Mouse (Mus musculus) midbrain, embryonic 11.5 days (tissue): ENCODE results near the gene Rpsa. TPM values are rescaled to one million over a fixed set of nuclear protein-coding genes. Genes with fewer than 3 reads are reported as not detected.
A peak's percentile ranks its signal among the peaks of the same experiment; 100 is the strongest.

Experiments
- ATAC-seq: fragments of 200-750 bp; cut with Nextera tagmentation; 2 replicates; pipeline ENCODE4 v1.8.0; 2017; ENCODE audit warnings: moderate TSS enrichment, moderate library complexity; ENCODE audit not compliant: low FRiP score
- DNase-seq: peaks from one replicate; pipeline ENCODE4 v3.0.0; 2015; ENCODE audit warnings: low spot score; ENCODE audit errors: missing footprints
- H3K27ac ChIP-seq: fragments of 300-500 bp; sonication (generic); 2 replicates; pipeline ENCODE4 v1.5.1; 2014; ENCODE audit warnings: low read depth, low read length
- H3K27me3 ChIP-seq: fragments of 300-500 bp; sonication (generic); 2 replicates; pipeline ENCODE4 v1.6.1; 2014; ENCODE audit warnings: mild to moderate bottlenecking, low read length, moderate library complexity, mixed read lengths; ENCODE audit not compliant: control insufficient read depth, insufficient read depth
- H3K36me3 ChIP-seq: fragments of 300-500 bp; sonication (generic); 2 replicates; pipeline ENCODE4 v1.6.1; 2014; ENCODE audit warnings: mild to moderate bottlenecking, low read length, moderate library complexity, mixed read lengths; ENCODE audit not compliant: control insufficient read depth, insufficient read depth
- H3K4me1 ChIP-seq: fragments of 300-500 bp; sonication (generic); 2 replicates; pipeline ENCODE4 v1.6.1; 2014; ENCODE audit warnings: low read length; ENCODE audit not compliant: control insufficient read depth, insufficient read depth
- H3K4me2 ChIP-seq: fragments of 300-500 bp; sonication (generic); 2 replicates; pipeline ENCODE4 v1.6.1; 2014; ENCODE audit warnings: mild to moderate bottlenecking, moderate library complexity
- H3K4me3 ChIP-seq: fragments of 300-500 bp; sonication (generic); 2 replicates; pipeline ENCODE4 v1.5.1; 2014; ENCODE audit warnings: low read depth, low read length
- H3K9ac ChIP-seq: fragments of 300-500 bp; sonication (generic); 2 replicates; pipeline ENCODE4 v1.6.1; 2014; ENCODE audit warnings: low read length
- H3K9me3 ChIP-seq: fragments of 300-500 bp; sonication (generic); 2 replicates; pipeline ENCODE4 v1.6.1; 2016; ENCODE audit warnings: low read length; ENCODE audit not compliant: control insufficient read depth
- WGBS: fragments of 180-500 bp; shearing (Covaris S2); extraction: QIAGEN DNeasy Blood & Tissue Kit; methylation state at CpG from one replicate; pipeline ENCODE4 v1.1.7; 2014; 5-methylcytosine and 5-hydroxymethylcytosine counted together
- polyA plus RNA-seq: library from polyadenylated mRNA; unstranded; fragments of >200 nt; fragmentation: Nextera tagmentation; extraction: Ambion mirVana; gene quantifications from 2 replicates; pipeline ENCODE4 v1.2.1, GENCODE M21; 2014

Rpsa gene
- polyA plus RNA-seq, 1 experiment from 2014 or later, result 1,482 TPM

- ATAC-seq, result no peak
Observed at GRCm38 (mm10) chr9:120135454-120135853, 8.0 kb downstream of the Rpsa start.

GRCm38 (mm10) chr9:120140652-120141051 is 13.2 kb downstream of the Rpsa start:
- 15% methylated on average over 4 of the region's 4 CpGs for WGBS
- Histone ChIP-seq H3K27ac (no peak overlapping the region), H3K4me1 (no peaks in the 10 kb centered on the region), H3K27me3 (no peaks in the 10 kb centered on the region), H3K4me3 (no peak overlapping the region), H3K4me2 (no peak overlapping the region), H3K9ac (no peak overlapping the region), H3K36me3 (no peaks in the 10 kb centered on the region), H3K9me3 (no peaks in the 10 kb centered on the region)
- no peak for ATAC-seq
- DNase-seq, result peak; percentile 92

More at GRCm38 (mm10) chr9:120135454-120135853, 8.0 kb downstream of the Rpsa start:
- H3K27ac ChIP-seq, result no peak overlapping the region
- H3K4me1 ChIP-seq, result no peaks in the 10 kb centered on the region
- H3K9me3 ChIP-seq, result no peaks in the 10 kb centered on the region
- H3K9ac ChIP-seq, result no peak overlapping the region
- H3K36me3 ChIP-seq, result peaks cover 10% of the 10 kb centered on the region
- no peak overlapping the region for H3K4me3 ChIP-seq
- peak; percentile 64 for DNase-seq
- 88% methylated on average over 11 of the region's 11 CpGs for WGBS
- H3K27me3 ChIP-seq, result no peaks in the 10 kb centered on the region
- no peak overlapping the region for H3K4me2 ChIP-seq

- H3K4me2 ChIP-seq, result no peak overlapping the region
- H3K36me3 ChIP-seq, result no peaks in the 10 kb centered on the region
- no peak overlapping the region for H3K4me3 ChIP-seq
- no peak overlapping the region for H3K9ac ChIP-seq
- WGBS, result 91% methylated on average over 13 of the region's 13 CpGs
- no peaks in the 10 kb centered on the region for H3K9me3 ChIP-seq
- DNase-seq (no peak), ATAC-seq (no peak)
- no peak overlapping the region for H3K27ac ChIP-seq
- H3K27me3 ChIP-seq, result no peaks in the 10 kb centered on the region
- no peaks in the 10 kb centered on the region; the same call in 1 of the 2 replicates for H3K4me1 ChIP-seq
Observed at GRCm38 (mm10) chr9:120144474-120144873, 17.0 kb downstream of the Rpsa start.

GRCm38 (mm10) chr9:120149222-120149828 is 21.8 kb downstream of the Rpsa start, which contains the start of gene Mobp:
Mobp (plus strand) TSS chr9:120149707.
- Histone ChIP-seq H3K4me3 (no peak within 1 kb of the TSS), H3K36me3 (no peaks in the 10 kb centered on the region), H3K9me3 (no peaks in the 10 kb centered on the region), H3K27ac (no peak within 1 kb of the TSS), H3K27me3 (no peaks in the 10 kb centered on the region; the same call in 1 of the 2 replicates), H3K4me1 (peaks cover 2% of the 10 kb centered on the region; the same call in 1 of the 2 replicates), H3K9ac (no peak within 1 kb of the TSS), H3K4me2 (no peak within 1 kb of the TSS)
- DNase-seq (peak; percentile 77), ATAC-seq (no peak)
- WGBS, result 46% methylated on average over 11 of the region's 11 CpGs

- WGBS, result 83% methylated on average over 5 of the region's 5 CpGs
- Histone ChIP-seq H3K36me3 (no peaks in the 10 kb centered on the region), H3K4me2 (no peak overlapping the region), H3K9me3 (no peaks in the 10 kb centered on the region), H3K4me3 (no peak overlapping the region), H3K9ac (no peak overlapping the region), H3K4me1 (peaks cover 2% of the 10 kb centered on the region; the same call in 1 of the 2 replicates), H3K27me3 (no peaks in the 10 kb centered on the region; the same call in 1 of the 2 replicates), H3K27ac (no peak overlapping the region)
- DNase-seq, result peak; percentile 69
- ATAC-seq, result no peak
Observed at GRCm38 (mm10) chr9:120151152-120151551, 23.7 kb downstream of the Rpsa start.

GRCm38 (mm10) chr9:120151906-120152399 is 24.5 kb downstream of the Rpsa start:
- H3K9ac ChIP-seq, result no peak overlapping the region
- no peak overlapping the region for H3K4me2 ChIP-seq
- ATAC-seq, result no peak
- peaks cover 2% of the 10 kb centered on the region; the same call in 1 of the 2 replicates for H3K4me1 ChIP-seq
- no peak overlapping the region for H3K27ac ChIP-seq
- H3K36me3 ChIP-seq, result no peaks in the 10 kb centered on the region
- no peak overlapping the region for H3K4me3 ChIP-seq
- 82% methylated on average over 12 of the region's 12 CpGs for WGBS
- H3K9me3 ChIP-seq, result no peaks in the 10 kb centered on the region
- H3K27me3 ChIP-seq, result no peaks in the 10 kb centered on the region; the same call in 1 of the 2 replicates
- DNase-seq, result peak; percentile 10

- no peaks in the 10 kb centered on the region for H3K27me3 ChIP-seq
- DNase-seq (no peak), ATAC-seq (peak; percentile 70)
- no peak overlapping the region for H3K4me2 ChIP-seq
- H3K9me3 ChIP-seq, result no peaks in the 10 kb centered on the region
- WGBS, result 43% methylated on average over 4 of the region's 4 CpGs
- peaks cover 8% of the 10 kb centered on the region; the same call in 1 of the 2 replicates for H3K4me1 ChIP-seq
- H3K4me3 ChIP-seq, result no peak overlapping the region
- H3K36me3 ChIP-seq, result no peaks in the 10 kb centered on the region
- H3K27ac ChIP-seq, result no peak overlapping the region
- no peak overlapping the region for H3K9ac ChIP-seq
Observed at GRCm38 (mm10) chr9:120158047-120158446, 30.6 kb downstream of the Rpsa start.

GRCm38 (mm10) chr9:120163862-120164261 is 36.4 kb downstream of the Rpsa start:
- Histone ChIP-seq H3K4me2 (no peak overlapping the region), H3K4me3 (no peak overlapping the region), H3K9me3 (no peaks in the 10 kb centered on the region), H3K9ac (no peak overlapping the region), H3K27ac (no peak overlapping the region), H3K27me3 (no peaks in the 10 kb centered on the region), H3K4me1 (no peaks in the 10 kb centered on the region), H3K36me3 (no peaks in the 10 kb centered on the region)
- WGBS, result 86% methylated on average over 16 of the region's 16 CpGs
- DNase-seq (no peak), ATAC-seq (no peak)

- no peaks in the 10 kb centered on the region for H3K4me1 ChIP-seq
- DNase-seq (peak; percentile 14), ATAC-seq (no peak)
- no peaks in the 10 kb centered on the region for H3K27me3 ChIP-seq
- no peak overlapping the region for H3K9ac ChIP-seq
- no peak overlapping the region for H3K4me2 ChIP-seq
- H3K9me3 ChIP-seq, result no peaks in the 10 kb centered on the region
- H3K36me3 ChIP-seq, result no peaks in the 10 kb centered on the region
- no peak overlapping the region for H3K27ac ChIP-seq
- H3K4me3 ChIP-seq, result no peak overlapping the region
- WGBS, result 76% methylated on average over 11 of the region's 11 CpGs
Observed at GRCm38 (mm10) chr9:120167826-120168225, 40.3 kb downstream of the Rpsa start.
